23 mouse cellular contexts compared by ENCODE assay signal in genomic region chr16:21182108-21182507, GRCm38 (mm10). TPM values are rescaled to one million over a fixed set of nuclear protein-coding genes. Genes with fewer than 3 reads are reported as not detected.
DNase-seq lines count a peak whose midpoint lies in the region; ATAC-seq and TF ChIP-seq lines count a peak whose summit lies in the region.
"Had no signal": no experiment of that assay in that cellular context is flagged by ENCODE, and none has a peak within 500 bp of the region (broad histone marks: within the 10 kb centered on the region; RNA-seq: fewer than 3 reads in every experiment).

No protein-coding gene starts in this region.

- no peaks in the 10 kb centered on the region for H3K36me3 ChIP-seq in kidney, adult 2 months (ENCODE audit: control insufficient read depth, insufficient read depth, low read length)
- no peaks in the 10 kb centered on the region for H3K36me3 ChIP-seq in hindbrain, embryonic 16.5 days (ENCODE audit: control insufficient read depth, insufficient read depth, low read length)
- H3K36me3 ChIP-seq: embryonic facial prominence, embryonic 10.5 days; midbrain, embryonic 12.5 days; neural tube, embryonic 12.5 days had no signal

- DNase-seq in kidney, adult 2 months = peak; percentile 90
- no peak for DNase-seq in kidney, postnatal 10 days
- DNase-seq in brain, adult 2 months (ENCODE audit: low read depth, low spot score) = peak; percentile 84
- peak; percentile 54 to 80 for DNase-seq in kidney, adult 8-10 months
- no peak for DNase-seq in left cerebral cortex, adult 2 months (ENCODE audit: extremely low spot score in 1 of 2, low spot score in 2 of 2)
- no peak for DNase-seq in urinary bladder, postnatal 14 days (ENCODE audit: low spot score)
- DNase-seq: adrenal gland, postnatal 36 days; cerebellum, adult 2 months; gastrocnemius, postnatal 36 days; liver had no signal

- no peak for TF ChIP-seq POLR2A in kidney, adult 2 months (IDR thresholded peaks at IDR 0.05; ENCODE audit: low read depth, low read length)

- H3K9me3 ChIP-seq in hindbrain, embryonic 16.5 days (ENCODE audit: control insufficient read depth, low read length) = no peaks in the 10 kb centered on the region
- H3K9me3 ChIP-seq: midbrain, embryonic 12.5 days; neural tube, embryonic 12.5 days had no signal

- no peak overlapping the region for H3K4me2 ChIP-seq in hindbrain, embryonic 16.5 days (ENCODE audit: low read length)
- H3K4me2 ChIP-seq: midbrain, embryonic 12.5 days; neural tube, embryonic 12.5 days had no signal

- H3K4me1 ChIP-seq in kidney, adult 2 months (ENCODE audit: control insufficient read depth, insufficient read depth, low read length) = peaks cover 11% of the 10 kb centered on the region
- H3K4me1 ChIP-seq in hindbrain, embryonic 16.5 days (ENCODE audit: control insufficient read depth, insufficient read depth, low read depth, low read length) = no peaks in the 10 kb centered on the region
- H3K4me1 ChIP-seq: embryonic facial prominence, embryonic 10.5 days; midbrain, embryonic 12.5 days had no signal

- H3K27ac ChIP-seq in kidney, adult 2 months (ENCODE audit: insufficient read depth, low read depth, low read length) = peak overlapping the region; percentile 93
- H3K27ac ChIP-seq in left cerebral cortex, adult 2 months = peak overlapping the region; percentile 86
- no peak overlapping the region for H3K27ac ChIP-seq in hindbrain, embryonic 16.5 days (ENCODE audit: low read depth, low read length)
- H3K27ac ChIP-seq: embryonic facial prominence, embryonic 10.5 days; midbrain, embryonic 12.5 days; neural tube, embryonic 12.5 days; stomach, postnatal 0 days had no signal

- no peak for TF ChIP-seq CTCF in kidney, adult 2 months (conservative IDR thresholded peaks at IDR 0.05; ENCODE audit: insufficient read depth, insufficient read length, low read depth, low read length)
- no peak for TF ChIP-seq CTCF in left cerebral cortex, adult 2 months (IDR thresholded peaks at IDR 0.05)

- ATAC-seq in hindbrain, embryonic 16.5 days = no peak
- ATAC-seq: inflammation-experienced regulatory T-cells, adult 6 months; lung, postnatal 0 days had no signal

- no peak overlapping the region for H3K4me3 ChIP-seq in kidney, adult 2 months (ENCODE audit: insufficient read depth, low read depth, low read length)
- H3K4me3 ChIP-seq in left cerebral cortex, adult 2 months = no peak overlapping the region
- no peak overlapping the region for H3K4me3 ChIP-seq in hindbrain, embryonic 16.5 days (ENCODE audit: low read length)
- H3K4me3 ChIP-seq: embryonic facial prominence, embryonic 10.5 days; midbrain, embryonic 12.5 days; neural tube, embryonic 12.5 days had no signal

- WGBS in kidney, adult 2 months = 14% methylated on average over 1 of the region's 1 CpGs
- WGBS in hindbrain, embryonic 16.5 days = 63% methylated on average over 1 of the region's 1 CpGs

- intact Hi-C loops in left cerebral cortex, adult 2 months (cut with DNase I) = loop anchor here (1.0 kb wide), 2 partner anchors 14 to 358 kb away; no protein-coding TSS in a partner anchor

- H3K27me3 ChIP-seq in kidney, adult 2 months (replicated peaks; ENCODE audit: control insufficient read depth, insufficient read depth, low read length) = no peaks in the 10 kb centered on the region
- H3K27me3 ChIP-seq in hindbrain, embryonic 16.5 days (replicated peaks; ENCODE audit: control insufficient read depth, insufficient read depth, low read length) = no peaks in the 10 kb centered on the region
- H3K27me3 ChIP-seq: midbrain, embryonic 12.5 days; neural tube, embryonic 12.5 days had no signal

- H3K9ac ChIP-seq in hindbrain, embryonic 16.5 days (ENCODE audit: low read depth, low read length) = no peak overlapping the region
- H3K9ac ChIP-seq: midbrain, embryonic 12.5 days; neural tube, embryonic 12.5 days had no signal

RNA-seq across cellular contexts. Expression of gene Ephb3, which starts 22.4 kb away (rescaled TPM):
- 5.5 and 6.8 TPM in 2 replicates for polyA plus RNA-seq in kidney, adult 2 months (2012; rRNA removed)
- total RNA-seq in left cerebral cortex, adult 2 months (2021) = 10 to 100 TPM; 26.8 to 27.3 TPM
- 10.6 and 12.1 TPM in 2 replicates for polyA plus RNA-seq in hindbrain, embryonic 16.5 days (2015; fragmentation: Nextera tagmentation; extraction: Ambion mirVana)
- total RNA-seq: megakaryocyte progenitor cell, adult 5-6 weeks had no signal
- polyA plus RNA-seq: inflammation-experienced regulatory T-cells, adult 6 months had no signal

RNA-seq across cellular contexts. Expression of gene Teddm3, which starts 28.3 kb away (rescaled TPM):
- 0.12 TPM in 1 of 2 replicates, not detected in the other for polyA plus RNA-seq in kidney, adult 2 months (2012; rRNA removed)
- 1 to 10 TPM; 1.1 to 1.4 TPM for total RNA-seq in left cerebral cortex, adult 2 months (2021)
- polyA plus RNA-seq in hindbrain, embryonic 16.5 days (2015; fragmentation: Nextera tagmentation; extraction: Ambion mirVana) = 0.21 and 0.50 TPM in 2 replicates
- total RNA-seq: adrenal gland, postnatal 36 days; gastrocnemius, postnatal 36 days; megakaryocyte progenitor cell, adult 5-6 weeks had no signal
- polyA plus RNA-seq: C2C12; cerebellum, adult 2 months; embryonic facial prominence, embryonic 10.5 days; forebrain, embryonic 11.5 days; heart, embryonic 16.5 days; hindbrain, embryonic 11.5 days; liver, embryonic 16.5 days; lung, postnatal 0 days; midbrain, embryonic 12.5 days; neural tube, embryonic 12.5 days had no signal

Comparison
In these comparisons a context has a peak if more than half of its experiments do, and no peak if none do; other contexts are left out.
1. DNase-seq: peak in kidney, adult 2 months (single experiment), brain, adult 2 months (single experiment) and kidney, adult 8-10 months (2 of 2); none in kidney, postnatal 10 days (single experiment), left cerebral cortex, adult 2 months (0 of 2) and urinary bladder, postnatal 14 days (single experiment).